Mouse (Mus musculus): Measurements from ENCODE around the gene Nid2. TPM values are rescaled to one million over a fixed set of nuclear protein-coding genes. Genes with fewer than 3 reads are reported as not detected.
A peak's percentile ranks its signal among the peaks of the same experiment; 100 is the strongest.

Nid2 gene
- polyA plus RNA-seq, 1 experiment from 2014 or later = 106 TPM

DNA sequence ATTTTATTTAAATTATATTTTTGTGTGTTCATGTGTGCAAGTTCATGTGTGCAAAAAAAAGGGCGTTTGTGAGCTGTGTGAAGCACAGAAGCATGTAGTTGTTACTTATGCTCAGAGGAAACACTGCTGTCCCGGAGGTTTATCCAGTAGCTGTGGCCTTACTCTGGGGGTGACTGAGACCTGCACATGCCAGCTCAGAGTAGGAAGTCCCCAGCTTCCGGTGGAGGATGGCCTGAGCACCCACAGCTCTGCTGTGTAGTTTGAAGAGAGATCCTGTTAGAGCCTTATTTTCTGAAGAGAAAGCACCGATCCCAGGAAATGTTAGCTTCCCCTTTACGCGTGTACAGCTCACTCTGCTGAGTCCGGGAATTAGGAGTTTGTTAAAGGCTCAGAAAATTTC is 20.1 kb downstream of the Nid2 start:
- Histone ChIP-seq H3K9ac (ENCODE audit: low read length) (no peak overlapping the region), H3K36me3 (ENCODE audit: control insufficient read depth, insufficient read depth, low read length) (peaks cover 27% of the 10 kb centered on the region), H3K4me2 (ENCODE audit: low read length) (no peak overlapping the region), H3K9me3 (ENCODE audit: control insufficient read depth, low read length) (peaks cover 2% of the 10 kb centered on the region; the same call in 1 of the 2 replicates), H3K4me1 (ENCODE audit: control insufficient read depth in 2 of 2, insufficient read depth in 2 of 2, low read length in 2 of 2) (peaks cover 19 to 37% of the 10 kb centered on the region in 2 experiments), H3K27ac (replicated peaks in 1 of 2; ENCODE audit: control insufficient read depth in 1 of 2, insufficient read depth in 1 of 2, low read depth in 2 of 2, low read length in 2 of 2) (no peak overlapping the region; a peak in 2 of 4 replicates), H3K27me3 (ENCODE audit: control insufficient read depth, insufficient read depth, low read length) (no peaks in the 10 kb centered on the region), H3K4me3 (ENCODE audit: control insufficient read depth in 1 of 2, insufficient read depth in 1 of 2, low read depth in 1 of 2, low read length in 2 of 2) (no peak overlapping the region)
- 66% methylated on average over 7 of the region's 7 CpGs for WGBS
- ATAC-seq (ENCODE audit: insufficient number of reproducible peaks, insufficient read depth, low FRiP score, low read depth) = no peak

DNA sequence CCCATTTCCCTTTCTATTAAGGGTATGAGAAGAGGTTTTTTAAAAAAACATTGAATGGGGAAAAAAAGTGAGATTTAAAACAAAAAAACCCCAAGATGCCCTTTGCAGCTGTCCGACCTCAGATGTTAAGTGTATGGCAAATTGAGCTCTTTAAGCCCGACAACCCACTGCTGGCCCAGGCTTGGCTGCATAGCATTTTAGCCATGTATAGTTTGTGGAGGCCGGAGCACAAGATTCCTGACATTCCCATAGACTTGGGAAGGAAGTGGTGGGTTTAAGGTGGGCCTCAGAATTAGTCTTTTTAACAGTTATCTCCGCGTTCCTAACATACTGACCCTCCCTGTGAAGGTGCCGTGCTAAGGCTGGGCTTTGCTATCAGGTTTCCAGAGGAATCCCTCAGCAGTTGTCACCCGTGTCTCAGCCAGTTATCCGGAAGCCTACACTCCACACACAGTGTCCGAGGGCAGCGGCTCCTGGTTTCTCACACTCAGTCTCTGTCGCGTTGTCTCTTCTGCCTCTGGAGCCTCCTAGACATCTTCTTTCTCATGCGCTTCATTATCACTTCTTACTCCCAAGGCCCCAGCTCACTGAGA is 23.1 kb downstream of the Nid2 start:
- peak overlapping the region; percentile 23 to 46; a peak in 3 of 4 replicates for H3K27ac ChIP-seq (replicated peaks in 1 of 2; ENCODE audit: control insufficient read depth in 1 of 2, insufficient read depth in 1 of 2, low read depth in 2 of 2, low read length in 2 of 2)

DNA sequence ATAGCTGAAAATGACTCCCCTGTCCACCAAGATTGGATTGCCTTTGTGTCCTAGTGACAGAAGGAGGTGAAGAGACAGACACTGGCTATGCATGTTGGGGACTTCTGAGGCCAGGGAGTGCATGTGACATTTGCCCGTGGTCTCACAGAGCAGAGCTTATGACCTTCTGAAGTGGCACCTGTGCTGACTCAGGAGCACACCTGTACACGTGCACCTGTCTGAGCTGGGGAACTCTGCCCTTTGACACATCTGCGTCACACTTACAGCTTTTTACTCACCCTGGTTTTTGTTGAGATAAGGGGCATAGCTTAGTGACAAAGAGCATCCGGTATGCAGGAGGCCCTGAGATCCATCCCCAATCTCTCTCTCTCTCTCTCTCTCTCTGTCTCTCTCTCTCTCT is 24.4 kb downstream of the Nid2 start:
- Histone ChIP-seq H3K4me1 (ENCODE audit: control insufficient read depth in 2 of 2, insufficient read depth in 2 of 2, low read length in 2 of 2) (peaks cover 18 to 33% of the 10 kb centered on the region in 2 experiments), H3K27me3 (ENCODE audit: control insufficient read depth, insufficient read depth, low read length) (no peaks in the 10 kb centered on the region), H3K9me3 (ENCODE audit: control insufficient read depth, low read length) (peaks cover 3% of the 10 kb centered on the region; the same call in 1 of the 2 replicates), H3K4me2 (ENCODE audit: low read length) (no peak overlapping the region), H3K36me3 (ENCODE audit: control insufficient read depth, insufficient read depth, low read length) (peaks cover 29% of the 10 kb centered on the region), H3K27ac (replicated peaks in 1 of 2; ENCODE audit: control insufficient read depth in 1 of 2, insufficient read depth in 1 of 2, low read depth in 2 of 2, low read length in 2 of 2) (peak overlapping the region in 1 of 2 experiments; percentile 25; a peak in 1 of 4 replicates), H3K4me3 (ENCODE audit: control insufficient read depth in 1 of 2, insufficient read depth in 1 of 2, low read depth in 1 of 2, low read length in 2 of 2) (no peak overlapping the region), H3K9ac (ENCODE audit: low read length) (no peak overlapping the region)
- 40% methylated on average over 4 of the region's 4 CpGs for WGBS
- no peak for ATAC-seq (ENCODE audit: insufficient number of reproducible peaks, insufficient read depth, low FRiP score, low read depth)

More for the DNA sequence above, 23.1 kb downstream of the Nid2 start:
- H3K27me3 ChIP-seq (ENCODE audit: control insufficient read depth, insufficient read depth, low read length) = no peaks in the 10 kb centered on the region
- peaks cover 18 to 37% of the 10 kb centered on the region in 2 experiments for H3K4me1 ChIP-seq (ENCODE audit: control insufficient read depth in 2 of 2, insufficient read depth in 2 of 2, low read length in 2 of 2)
- WGBS = 29% methylated on average over 13 of the region's 13 CpGs
- ATAC-seq (ENCODE audit: insufficient number of reproducible peaks, insufficient read depth, low FRiP score, low read depth) = no peak
- no peak overlapping the region for H3K4me3 ChIP-seq (ENCODE audit: control insufficient read depth in 1 of 2, insufficient read depth in 1 of 2, low read depth in 1 of 2, low read length in 2 of 2)
- peak overlapping the region; percentile 45; the same call in 1 of the 2 replicates for H3K9ac ChIP-seq (ENCODE audit: low read length)
- H3K9me3 ChIP-seq (ENCODE audit: control insufficient read depth, low read length) = peaks cover 3% of the 10 kb centered on the region; the same call in 1 of the 2 replicates
- peak overlapping the region; percentile 24; the same call in 1 of the 2 replicates for H3K4me2 ChIP-seq (ENCODE audit: low read length)
- H3K36me3 ChIP-seq (ENCODE audit: control insufficient read depth, insufficient read depth, low read length) = peaks cover 23% of the 10 kb centered on the region

- no peak overlapping the region for H3K9ac ChIP-seq (ENCODE audit: low read length)
- H3K4me3 ChIP-seq (ENCODE audit: control insufficient read depth in 1 of 2, insufficient read depth in 1 of 2, low read depth in 1 of 2, low read length in 2 of 2) = no peak overlapping the region
- H3K27me3 ChIP-seq (ENCODE audit: control insufficient read depth, insufficient read depth, low read length) = no peaks in the 10 kb centered on the region
- H3K9me3 ChIP-seq (ENCODE audit: control insufficient read depth, low read length) = peaks cover 3% of the 10 kb centered on the region; the same call in 1 of the 2 replicates
- H3K36me3 ChIP-seq (ENCODE audit: control insufficient read depth, insufficient read depth, low read length) = peaks cover 36% of the 10 kb centered on the region
- no peak for ATAC-seq (ENCODE audit: insufficient number of reproducible peaks, insufficient read depth, low FRiP score, low read depth)
- peaks cover 17 to 26% of the 10 kb centered on the region in 2 experiments for H3K4me1 ChIP-seq (ENCODE audit: control insufficient read depth in 2 of 2, insufficient read depth in 2 of 2, low read length in 2 of 2)
- no peak overlapping the region for H3K27ac ChIP-seq (replicated peaks in 1 of 2; ENCODE audit: control insufficient read depth in 1 of 2, insufficient read depth in 1 of 2, low read depth in 2 of 2, low read length in 2 of 2)
- H3K4me2 ChIP-seq (ENCODE audit: low read length) = no peak overlapping the region
- whole genome bisulfite sequencing = 95% methylated on average over 5 of the region's 5 CpGs
These were observed 25.1 kb downstream of the Nid2 start for GRCm38 (mm10) chr14:19776179-19776578.

- Histone ChIP-seq H3K4me3 (ENCODE audit: control insufficient read depth in 1 of 2, insufficient read depth in 1 of 2, low read depth in 1 of 2, low read length in 2 of 2) (no peak overlapping the region), H3K27ac (replicated peaks in 1 of 2; ENCODE audit: control insufficient read depth in 1 of 2, insufficient read depth in 1 of 2, low read depth in 2 of 2, low read length in 2 of 2) (no peak overlapping the region), H3K36me3 (ENCODE audit: control insufficient read depth, insufficient read depth, low read length) (peaks cover 43% of the 10 kb centered on the region), H3K27me3 (ENCODE audit: control insufficient read depth, insufficient read depth, low read length) (no peaks in the 10 kb centered on the region), H3K9me3 (ENCODE audit: control insufficient read depth, low read length) (peaks cover 3% of the 10 kb centered on the region; the same call in 1 of the 2 replicates), H3K9ac (ENCODE audit: low read length) (no peak overlapping the region), H3K4me1 (ENCODE audit: control insufficient read depth in 2 of 2, insufficient read depth in 2 of 2, low read length in 2 of 2) (peaks cover 16 to 26% of the 10 kb centered on the region in 2 experiments), H3K4me2 (ENCODE audit: low read length) (no peak overlapping the region)
- 39% methylated on average over 6 of the region's 6 CpGs for WGBS
- ATAC-seq (ENCODE audit: insufficient number of reproducible peaks, insufficient read depth, low FRiP score, low read depth) = no peak
These were observed 25.8 kb downstream of the Nid2 start for GRCm38 (mm10) chr14:19776890-19777289.

- no peak for ATAC-seq (ENCODE audit: insufficient number of reproducible peaks, insufficient read depth, low FRiP score, low read depth)
- Histone ChIP-seq H3K4me1 (ENCODE audit: control insufficient read depth in 2 of 2, insufficient read depth in 2 of 2, low read length in 2 of 2) (peaks cover 16 to 26% of the 10 kb centered on the region in 2 experiments), H3K27ac (replicated peaks in 1 of 2; ENCODE audit: control insufficient read depth in 1 of 2, insufficient read depth in 1 of 2, low read depth in 2 of 2, low read length in 2 of 2) (no peak overlapping the region), H3K36me3 (ENCODE audit: control insufficient read depth, insufficient read depth, low read length) (peaks cover 48% of the 10 kb centered on the region), H3K4me3 (ENCODE audit: control insufficient read depth in 1 of 2, insufficient read depth in 1 of 2, low read depth in 1 of 2, low read length in 2 of 2) (no peak overlapping the region), H3K9ac (ENCODE audit: low read length) (no peak overlapping the region), H3K27me3 (ENCODE audit: control insufficient read depth, insufficient read depth, low read length) (no peaks in the 10 kb centered on the region), H3K4me2 (ENCODE audit: low read length) (no peak overlapping the region), H3K9me3 (ENCODE audit: control insufficient read depth, low read length) (peaks cover 3% of the 10 kb centered on the region; the same call in 1 of the 2 replicates)
- WGBS = 89% methylated on average over 6 of the region's 6 CpGs
These were observed 26.3 kb downstream of the Nid2 start for GRCm38 (mm10) chr14:19777365-19777764.

DNA sequence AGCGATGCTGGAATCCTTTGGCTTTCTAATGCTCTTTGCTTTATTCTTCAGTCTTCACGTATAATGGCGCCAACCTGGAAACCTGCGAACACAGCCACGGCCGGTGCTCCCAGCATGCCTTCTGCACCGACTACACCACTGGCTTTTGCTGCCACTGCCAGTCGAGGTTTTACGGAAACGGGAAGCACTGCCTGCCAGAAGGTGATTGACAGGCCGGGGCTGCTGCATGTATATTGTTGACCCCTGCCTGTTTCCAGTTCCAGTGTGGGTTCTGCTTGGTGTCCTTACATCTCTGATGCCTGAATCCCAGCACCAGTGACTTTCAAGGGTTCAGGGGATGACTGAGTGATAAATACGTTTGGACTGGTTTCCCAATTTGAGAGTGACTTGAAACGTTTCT is 26.9 kb downstream of the Nid2 start:
- 87% methylated on average over 13 of the region's 13 CpGs for WGBS
- no peak overlapping the region for H3K4me3 ChIP-seq (ENCODE audit: control insufficient read depth in 1 of 2, insufficient read depth in 1 of 2, low read depth in 1 of 2, low read length in 2 of 2)
- no peak overlapping the region for H3K4me2 ChIP-seq (ENCODE audit: low read length)
- H3K4me1 ChIP-seq (ENCODE audit: control insufficient read depth in 2 of 2, insufficient read depth in 2 of 2, low read length in 2 of 2) = peaks cover 15 to 26% of the 10 kb centered on the region in 2 experiments
- H3K27ac ChIP-seq (replicated peaks in 1 of 2; ENCODE audit: control insufficient read depth in 1 of 2, insufficient read depth in 1 of 2, low read depth in 2 of 2, low read length in 2 of 2) = no peak overlapping the region
- H3K9me3 ChIP-seq (ENCODE audit: control insufficient read depth, low read length) = peaks cover 3% of the 10 kb centered on the region; the same call in 1 of the 2 replicates
- peaks cover 51% of the 10 kb centered on the region for H3K36me3 ChIP-seq (ENCODE audit: control insufficient read depth, insufficient read depth, low read length)
- ATAC-seq (ENCODE audit: insufficient number of reproducible peaks, insufficient read depth, low FRiP score, low read depth) = no peak
- no peak overlapping the region for H3K9ac ChIP-seq (ENCODE audit: low read length)
- H3K27me3 ChIP-seq (ENCODE audit: control insufficient read depth, insufficient read depth, low read length) = no peaks in the 10 kb centered on the region

All from heart, embryonic 14.5 days (tissue).